15 mouse cellular contexts compared by ENCODE assay signal in genomic region chr1:71494576-71494975, GRCm38 (mm10).
"Had no signal": no experiment of that assay in that cellular context is flagged by ENCODE, and none has a peak within 500 bp of the region (broad histone marks: within the 10 kb centered on the region; RNA-seq: fewer than 3 reads in every experiment).

No protein-coding gene starts in this region.

- DNase-seq: gastrocnemius, postnatal 10 days; gastrocnemius, postnatal 25 days; heart, adult 18-20 months; heart, postnatal 14 days; heart, postnatal 36 days; kidney, adult 11 months; kidney, adult 2 months; kidney, adult 9 months; kidney, postnatal 14 days; kidney, postnatal 36 days; layer of hippocampus, adult 9-11 months; layer of hippocampus, postnatal 36 days; liver; liver, embryonic 13.5 days; liver, postnatal 0 days had no signal
